Mouse (Mus musculus): ENCODE data around the gene Tmc6. TPM values are rescaled to one million over a fixed set of nuclear protein-coding genes. Genes with fewer than 3 reads are reported as not detected.

Gene Tmc6
- polyA plus RNA-seq, 1 experiment from 2014 or later = 55.5 TPM

GRCm38 (mm10) chr11:117718838-117719237 lies 63.2 kb downstream of the Tmc6 start:
- no peak overlapping the region for H3K4me2 ChIP-seq
- no peaks in the 10 kb centered on the region for H3K27me3 ChIP-seq (replicated peaks)
- no peak overlapping the region for H3K4me3 ChIP-seq
- H3K9me3 ChIP-seq (replicated peaks) = no peaks in the 10 kb centered on the region
- no peak overlapping the region for H3K9ac ChIP-seq
- peaks cover 3% of the 10 kb centered on the region; the same call in 1 of the 2 replicates for H3K4me1 ChIP-seq
- no peak overlapping the region for H3K27ac ChIP-seq
- no peak for ATAC-seq
- 82% methylated on average over 3 of the region's 3 CpGs for WGBS (ENCODE audit: insufficient replicate concordance)
- peaks cover 92% of the 10 kb centered on the region for H3K36me3 ChIP-seq

Other genes with a start within 250 kb of the Tmc6 start
- 4.7 and 4.8 TPM in 2 replicates for gene Tnrc6c, start 127.9 kb downstream of the Tmc6 start, polyA plus RNA-seq (2016; fragmentation: Nextera tagmentation; extraction: Ambion mirVana)
- 19.8 and 21.6 TPM in 2 replicates for gene Tmc8, start 122 bp downstream of the Tmc6 start, polyA plus RNA-seq (2016; fragmentation: Nextera tagmentation; extraction: Ambion mirVana)
- 97.6 and 97.7 TPM in 2 replicates for gene 6030468B19Rik, start 15.5 kb upstream of the Tmc6 start, polyA plus RNA-seq (2016; fragmentation: Nextera tagmentation; extraction: Ambion mirVana)
- gene Gm20708, start 27.5 kb upstream of the Tmc6 start, polyA plus RNA-seq (2016; fragmentation: Nextera tagmentation; extraction: Ambion mirVana) = 0.23 and 0.27 TPM in 2 replicates
- 61.5 and 66.4 TPM in 2 replicates for gene Syngr2, start 27.5 kb upstream of the Tmc6 start, polyA plus RNA-seq (2016; fragmentation: Nextera tagmentation; extraction: Ambion mirVana)
- 6.7 TPM in 2 replicates for gene Afmid, start 43.7 kb upstream of the Tmc6 start, polyA plus RNA-seq (2016; fragmentation: Nextera tagmentation; extraction: Ambion mirVana)
- 145 and 152 TPM in 2 replicates for gene Tk1, start 43.9 kb upstream of the Tmc6 start, polyA plus RNA-seq (2016; fragmentation: Nextera tagmentation; extraction: Ambion mirVana)
- 370 and 373 TPM in 2 replicates for gene Birc5, start 67.1 kb upstream of the Tmc6 start, polyA plus RNA-seq (2016; fragmentation: Nextera tagmentation; extraction: Ambion mirVana)
- gene Tmem235, start 78.6 kb upstream of the Tmc6 start, polyA plus RNA-seq (2016; fragmentation: Nextera tagmentation; extraction: Ambion mirVana) = not detected in 2 replicates
- 1.7 TPM in 2 replicates for gene Tha1, start 91.3 kb upstream of the Tmc6 start, polyA plus RNA-seq (2016; fragmentation: Nextera tagmentation; extraction: Ambion mirVana)
- 8.6 and 9.8 TPM in 2 replicates for gene Socs3, start 187.8 kb upstream of the Tmc6 start, polyA plus RNA-seq (2016; fragmentation: Nextera tagmentation; extraction: Ambion mirVana)
- 26.4 and 29.6 TPM in 2 replicates for gene Pgs1, start 204.1 kb upstream of the Tmc6 start, polyA plus RNA-seq (2016; fragmentation: Nextera tagmentation; extraction: Ambion mirVana)